Comparison of ENCODE assay signal across 8 mouse cellular contexts in the genomic region with DNA sequence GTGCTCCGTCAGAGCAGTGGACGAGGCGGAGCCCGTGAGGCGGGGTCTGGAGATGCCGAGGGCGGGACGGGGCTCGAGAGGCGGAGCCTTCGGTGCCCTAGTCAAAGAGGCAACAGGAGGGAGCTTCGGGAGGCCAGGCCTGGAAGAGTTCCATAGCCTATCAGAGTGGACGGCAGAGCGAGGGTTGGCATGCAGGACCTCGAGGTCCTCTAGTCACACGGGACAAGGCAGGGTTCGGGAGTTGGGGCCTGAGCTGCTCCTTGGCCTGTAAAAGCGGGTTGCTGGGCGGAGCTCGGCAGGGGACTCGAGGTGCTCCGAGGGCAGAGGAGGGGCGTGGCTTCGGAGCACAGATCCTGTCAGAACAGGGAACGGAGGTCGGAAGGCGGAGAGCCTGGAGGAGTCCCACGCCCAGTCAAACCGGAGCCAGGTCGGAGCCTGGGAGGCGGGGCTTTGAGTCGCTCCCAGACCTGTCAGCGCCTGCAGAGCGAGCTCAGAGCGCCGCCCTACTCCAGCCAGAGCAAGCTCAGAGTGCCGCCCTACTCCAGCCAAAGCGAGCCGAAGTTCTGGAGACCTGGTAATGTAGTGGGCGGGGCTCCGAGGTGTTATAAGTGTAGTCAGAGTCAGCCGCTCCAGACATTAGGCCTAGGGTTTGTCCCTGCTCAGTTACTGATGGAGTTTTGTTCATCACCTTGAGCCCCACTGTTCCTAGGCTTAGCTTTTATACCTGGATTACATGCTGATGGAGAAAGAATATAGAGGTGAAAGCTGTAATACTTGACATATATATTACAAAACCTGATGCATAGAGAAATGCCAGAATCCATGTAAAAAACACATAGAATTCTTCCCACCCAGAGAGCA. TPM values are rescaled to one million over a fixed set of nuclear protein-coding genes. Genes with fewer than 3 reads are reported as not detected.
A peak's percentile ranks its signal among the peaks of the same experiment; 100 is the strongest.
DNase-seq lines count a peak whose midpoint lies in the region; ATAC-seq lines count a peak whose summit lies in the region.

A gene (minus strand): TSS at position 27 of the 861 bp plus-strand sequence.

- peak within 1 kb of the TSS; percentile 73 for H3K9ac ChIP-seq in intestine, embryonic 14.5 days (ENCODE audit: low read length)

- peaks cover 7% of the 10 kb centered on the region; the same call in 1 of the 2 replicates for H3K4me1 ChIP-seq in intestine, embryonic 14.5 days (replicated peaks; ENCODE audit: control insufficient read depth, insufficient read depth, low read length)

- H3K36me3 ChIP-seq in intestine, embryonic 14.5 days (ENCODE audit: control insufficient read depth, insufficient read depth, low read length), result no peaks in the 10 kb centered on the region

- peak; percentile 89 to 92 for DNase-seq in adrenal gland, adult 18-20 months (ENCODE audit: low spot score in 2 of 2)
- DNase-seq in embryo, embryonic 11 days, result peak; percentile 98
- DNase-seq in gastrocnemius, postnatal 25 days, result peak; percentile 98
- peak; percentile 99 for DNase-seq in intestine, embryonic 14.5 days (ENCODE audit: low spot score)
- peak; percentile 91 to 93 for DNase-seq in left cerebral cortex, postnatal 14 days (ENCODE audit: low spot score in 2 of 2)
- peak; percentile 98 for DNase-seq in mesoderm, embryonic 11.5 days (ENCODE audit: low read depth, low spot score)
- peak; percentile 93 to 95 for DNase-seq in right cerebral cortex, postnatal 36 days (ENCODE audit: low spot score in 2 of 2)
- peak; percentile 99 for DNase-seq in yolk sac, embryonic 10.5 days (ENCODE audit: low spot score)

- H3K27me3 ChIP-seq in intestine, embryonic 14.5 days (replicated peaks; ENCODE audit: control insufficient read depth, insufficient read depth, low read length), result no peaks in the 10 kb centered on the region

- H3K27ac ChIP-seq in intestine, embryonic 14.5 days (ENCODE audit: low read depth), result peak within 1 kb of the TSS; percentile 92

- no peaks in the 10 kb centered on the region for H3K9me3 ChIP-seq in intestine, embryonic 14.5 days (ENCODE audit: control insufficient read depth, low read length)

- WGBS in intestine, embryonic 14.5 days, result under 1% methylated on average over 42 of the region's 42 CpGs

- peak within 1 kb of the TSS; percentile 67 for H3K4me3 ChIP-seq in intestine, embryonic 14.5 days (ENCODE audit: low read depth, low read length)

- intact Hi-C loops in left cerebral cortex, postnatal 14 days (cut with DNase I), result no loop called here

- peak within 1 kb of the TSS; percentile 53 for H3K4me2 ChIP-seq in intestine, embryonic 14.5 days (ENCODE audit: low read length)

- ATAC-seq in intestine, embryonic 14.5 days (replicated peaks; ENCODE audit: low FRiP score, low TSS enrichment, low read depth), result peak; percentile 99

RNA-seq across cellular contexts. Expression of the gene that starts here (rescaled TPM):
- total RNA-seq in adrenal gland, adult 18-20 months (2021), result 1 to 10 TPM; 8.0 to 9.6 TPM
- total RNA-seq in gastrocnemius, postnatal 25 days (2021), result 1 to 10 TPM; 1.6 to 3.1 TPM
- polyA plus RNA-seq in intestine, embryonic 14.5 days (2014; fragmentation: Nextera tagmentation; extraction: Ambion mirVana), result 9.5 and 13.0 TPM in 2 replicates
- 10 to 100 TPM; 20.3 to 22.2 TPM for total RNA-seq in left cerebral cortex, postnatal 14 days (2021)

Comparison
In these comparisons a context has a peak if more than half of its experiments do, and no peak if none do; other contexts are left out.
1. Peak in every context shown above with its lines: DNase-seq, ATAC-seq, H3K4me3 ChIP-seq and H3K27ac ChIP-seq.